Mouse (Mus musculus): ENCODE results near the gene Osbpl10.
"Not testable (repeated sequence)": the region's sequence is repeated elsewhere in the genome, so short reads cannot be mapped to it uniquely, and the experiment has no call there.

Osbpl10 gene

GRCm38 (mm10) chr9:114978281-114979111, at the start of gene Osbpl10:
TSS of gene Osbpl10 (plus strand) at chr9:114978569.
- DNase-seq = peak; percentile 69

DNA sequence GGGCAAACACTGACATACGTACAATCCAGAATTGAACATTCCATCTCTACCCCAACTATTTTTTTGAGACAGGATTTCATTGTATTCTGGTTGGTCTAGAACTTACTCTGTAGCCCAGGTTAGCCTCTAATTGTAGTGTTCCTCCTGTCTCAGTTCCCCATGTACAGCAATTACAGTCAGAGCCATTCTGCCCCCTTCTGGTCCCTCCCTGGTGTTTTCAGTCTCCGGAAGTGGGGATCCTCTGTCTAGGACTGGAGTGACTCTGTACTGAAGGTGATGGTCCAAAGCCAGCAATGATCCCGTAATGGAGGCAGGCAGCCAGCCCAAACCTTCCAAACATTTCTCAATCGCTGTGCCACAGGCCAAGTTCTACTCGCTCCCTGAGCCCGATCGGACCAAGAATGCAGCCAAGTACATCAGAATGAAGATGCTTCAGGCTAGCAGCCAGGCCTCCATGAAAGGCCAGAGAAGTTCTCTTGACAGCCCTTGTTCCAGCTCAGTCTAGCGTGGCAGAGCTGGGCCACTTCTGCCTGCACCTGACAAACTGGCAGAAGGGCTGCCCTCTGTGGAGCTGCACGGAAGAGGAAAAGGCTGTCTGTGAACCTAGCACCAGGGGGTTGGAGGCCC, 47.8 kb upstream of the Osbpl10 start:
- DNase-seq = peak; percentile 27

DNA sequence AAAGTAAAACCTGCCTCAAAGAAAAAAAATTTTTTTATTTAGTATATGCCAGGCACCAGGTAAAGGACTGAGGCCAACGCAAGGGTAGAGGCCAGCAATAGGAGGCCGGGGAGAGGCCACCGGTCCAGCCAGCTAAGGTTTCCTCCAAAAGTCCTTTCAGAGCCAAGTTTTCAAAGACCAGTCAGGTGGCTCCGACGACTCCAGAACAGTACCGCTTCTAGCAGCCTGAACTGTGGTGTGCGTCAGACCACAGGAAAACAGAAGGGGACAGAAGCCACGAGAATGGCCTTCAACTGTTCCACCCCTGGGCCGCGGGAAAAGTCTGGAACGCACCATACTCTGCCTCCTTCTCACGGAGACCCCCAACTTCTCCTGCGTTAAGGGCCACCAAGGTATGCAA, 45.8 kb upstream of the Osbpl10 start:
- DNase-seq = no peak

GRCm38 (mm10) chr9:114933037-114933722, 45.2 kb upstream of the Osbpl10 start:
- no peak for DNase-seq

- peak; percentile 96 for DNase-seq
Measured at GRCm38 (mm10) chr9:114933723-114934171, 44.6 kb upstream of the Osbpl10 start, which contains the start of gene Gpd1l. TSS of gene Gpd1l (minus strand) at chr9:114933987.

GRCm38 (mm10) chr9:114934231-114934630, 44.1 kb upstream of the Osbpl10 start:
- no peak for DNase-seq

DNA sequence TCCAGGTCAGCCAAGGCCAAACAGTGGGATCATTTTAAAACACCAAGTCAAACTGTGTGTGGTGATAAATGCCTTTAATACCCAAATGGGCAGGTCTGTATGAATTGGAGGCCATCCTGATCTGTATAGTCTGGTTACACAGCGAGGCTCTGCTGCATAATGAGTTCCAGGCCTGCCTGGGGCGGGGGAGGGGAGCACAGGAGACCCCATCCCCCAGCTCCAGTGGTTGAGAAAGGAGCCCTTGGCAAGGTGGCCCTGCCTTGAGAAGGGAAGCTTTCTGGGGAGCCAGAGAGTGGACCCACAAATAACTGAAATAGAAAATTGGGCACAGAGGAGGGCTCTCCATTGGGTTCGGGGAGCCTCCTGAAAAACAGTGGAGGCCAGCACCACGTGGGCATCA, 43.0 kb upstream of the Osbpl10 start:
- DNase-seq = no peak

DNA sequence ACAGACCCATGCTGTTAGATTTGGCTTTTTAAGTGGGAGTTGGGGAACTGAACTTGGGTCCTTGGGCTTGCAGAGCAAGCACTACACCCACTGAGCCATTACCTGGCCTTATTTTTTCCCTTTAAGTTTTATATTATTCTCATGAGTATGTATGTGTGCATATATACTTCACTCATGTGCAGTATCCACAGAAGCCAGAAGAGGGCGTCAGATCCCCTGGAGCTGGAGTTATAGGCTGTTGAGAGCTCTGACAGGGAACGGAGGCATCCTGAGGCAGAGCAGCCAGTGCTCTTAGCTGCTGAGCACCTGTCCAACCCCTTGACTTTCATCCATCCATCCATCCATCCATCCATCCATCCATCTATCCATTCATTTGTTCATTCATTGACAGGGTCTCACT, 41.7 kb upstream of the Osbpl10 start:
- no peak for DNase-seq

GRCm38 (mm10) chr9:114944642-114945041, 33.7 kb upstream of the Osbpl10 start:
- no peak for DNase-seq

DNA sequence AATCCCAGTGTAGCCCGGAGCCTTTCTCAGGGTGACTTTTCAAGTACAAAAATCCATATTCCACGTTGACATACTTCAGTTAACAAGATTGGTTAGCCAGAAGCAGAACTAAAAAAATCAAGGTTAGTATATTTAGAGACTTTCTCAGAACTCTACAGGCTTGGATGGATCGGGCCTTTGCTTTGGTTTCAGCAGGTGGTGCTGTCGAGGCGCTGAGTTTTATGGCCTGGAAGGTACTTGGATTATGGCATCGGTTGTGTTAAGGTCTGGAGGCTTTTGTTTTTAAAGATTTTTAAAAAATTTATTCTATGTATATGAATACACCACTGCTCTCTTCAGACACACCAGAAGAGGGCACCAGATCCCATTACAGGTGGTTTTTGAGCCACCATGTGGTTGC, 32.8 kb upstream of the Osbpl10 start:
- DNase-seq = no peak

DNA sequence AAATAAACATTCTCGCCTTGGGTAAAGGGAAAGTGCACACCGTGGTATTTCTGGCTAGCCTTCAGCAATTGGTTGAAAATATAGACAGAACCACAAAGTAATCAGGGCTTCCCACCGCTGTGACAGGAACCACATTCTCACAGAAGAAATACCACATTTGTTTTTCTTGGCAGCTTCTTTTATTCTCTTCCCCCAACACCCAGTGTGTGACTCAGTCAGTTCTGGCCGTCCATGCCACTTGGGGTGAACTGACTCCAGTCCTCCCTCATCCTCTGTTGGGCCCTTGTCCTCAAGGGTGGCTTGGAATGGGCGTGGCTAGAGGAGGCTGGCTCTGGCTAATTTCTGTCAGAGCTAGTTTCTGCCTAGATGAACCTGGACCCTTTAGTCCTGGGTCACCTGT, 30.0 kb upstream of the Osbpl10 start:
- no peak for DNase-seq

- no peak for DNase-seq
Measured at GRCm38 (mm10) chr9:114952866-114953265, 25.5 kb upstream of the Osbpl10 start.

GRCm38 (mm10) chr9:114955340-114955739, 23.0 kb upstream of the Osbpl10 start:
- DNase-seq = no peak

GRCm38 (mm10) chr9:114956945-114957344, 21.4 kb upstream of the Osbpl10 start:
- peak; percentile 39 for DNase-seq

GRCm38 (mm10) chr9:114960043-114960789, 18.2 kb upstream of the Osbpl10 start:
- no peak for DNase-seq

DNA sequence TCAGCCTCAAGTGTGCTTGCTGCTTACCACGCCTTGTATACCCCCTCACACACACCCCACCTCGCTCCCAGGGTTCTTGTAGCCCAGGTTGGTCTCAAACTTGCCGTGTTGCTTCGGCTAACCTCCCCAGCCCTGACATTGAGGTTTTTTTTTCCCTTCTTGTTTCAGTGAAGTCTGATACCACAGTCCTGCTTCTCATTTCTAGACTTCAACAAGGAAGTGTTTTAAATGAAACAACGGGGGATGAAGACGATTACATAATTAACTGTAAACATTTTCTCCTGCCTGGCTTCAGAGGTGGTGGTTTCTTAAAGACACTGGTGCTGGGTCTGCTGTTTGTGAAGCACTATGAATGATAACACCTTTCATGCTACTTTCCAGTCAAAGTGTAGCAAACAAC, 17.5 kb upstream of the Osbpl10 start:
- no peak for DNase-seq

- no peak for DNase-seq
Measured at GRCm38 (mm10) chr9:114964093-114964492, 14.3 kb upstream of the Osbpl10 start.

GRCm38 (mm10) chr9:114966286-114966685, 12.1 kb upstream of the Osbpl10 start:
- DNase-seq = not testable (repeated sequence)

DNA sequence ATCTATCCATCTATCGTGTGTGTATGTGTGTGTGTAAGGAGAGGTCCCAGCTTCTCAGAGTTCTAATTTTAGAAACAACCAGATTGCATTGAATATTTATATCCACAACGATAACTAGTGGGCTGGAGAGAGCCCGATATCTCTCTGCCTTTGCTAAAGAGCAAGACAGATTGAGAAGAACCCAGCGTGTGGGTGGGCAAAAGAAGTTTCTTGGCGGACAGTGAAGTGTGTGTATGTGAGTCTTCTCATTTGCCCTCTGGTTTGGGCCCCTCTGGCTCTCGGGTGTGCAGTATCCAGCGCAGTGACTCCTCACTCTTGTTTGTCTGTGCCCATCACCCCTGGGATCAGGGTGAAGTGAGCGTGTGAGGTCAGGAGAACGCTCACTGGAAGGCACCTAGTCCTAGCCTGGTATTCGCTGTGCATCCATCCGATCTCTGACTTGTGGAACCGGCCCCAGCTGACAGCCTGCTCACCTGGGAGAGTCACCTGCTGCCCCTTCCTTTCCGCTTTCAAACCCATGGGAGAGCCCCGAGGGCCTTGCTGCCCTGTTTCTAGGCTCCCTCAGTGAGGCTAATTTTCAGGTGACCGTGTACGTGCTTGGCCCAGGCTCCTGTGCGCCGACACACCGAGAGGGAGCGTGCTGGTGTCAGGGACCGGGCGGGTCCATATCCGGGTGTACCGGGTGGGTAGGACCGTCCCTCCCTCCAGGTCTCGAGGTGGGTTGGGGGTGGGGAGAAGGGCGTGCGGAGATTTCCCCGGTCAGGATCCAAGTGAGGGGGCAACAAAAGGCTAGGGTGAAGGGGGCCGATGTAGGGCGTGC, 698 bp upstream of the Osbpl10 start:
- DNase-seq = peak; percentile 59

DNA sequence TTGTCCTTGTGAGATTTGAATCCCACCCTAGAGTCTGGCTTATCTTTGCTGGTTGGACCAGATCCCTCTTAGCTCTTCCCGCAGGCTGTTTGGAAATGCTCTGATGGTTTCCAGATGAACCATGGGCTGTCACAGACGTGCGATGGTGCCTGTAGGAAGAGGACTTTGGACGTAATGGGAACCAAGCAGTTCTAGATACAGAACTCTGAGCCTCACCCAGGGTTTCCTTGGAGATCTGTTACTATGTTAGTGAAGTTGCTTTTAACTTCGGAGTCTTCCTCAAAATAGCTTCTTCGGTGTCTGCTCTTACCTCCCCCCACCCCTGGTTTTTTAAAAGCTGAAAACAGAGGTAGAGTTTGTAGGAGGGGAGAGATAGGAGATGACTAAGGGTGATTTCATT, 1.6 kb downstream of the Osbpl10 start:
- no peak for DNase-seq

DNA sequence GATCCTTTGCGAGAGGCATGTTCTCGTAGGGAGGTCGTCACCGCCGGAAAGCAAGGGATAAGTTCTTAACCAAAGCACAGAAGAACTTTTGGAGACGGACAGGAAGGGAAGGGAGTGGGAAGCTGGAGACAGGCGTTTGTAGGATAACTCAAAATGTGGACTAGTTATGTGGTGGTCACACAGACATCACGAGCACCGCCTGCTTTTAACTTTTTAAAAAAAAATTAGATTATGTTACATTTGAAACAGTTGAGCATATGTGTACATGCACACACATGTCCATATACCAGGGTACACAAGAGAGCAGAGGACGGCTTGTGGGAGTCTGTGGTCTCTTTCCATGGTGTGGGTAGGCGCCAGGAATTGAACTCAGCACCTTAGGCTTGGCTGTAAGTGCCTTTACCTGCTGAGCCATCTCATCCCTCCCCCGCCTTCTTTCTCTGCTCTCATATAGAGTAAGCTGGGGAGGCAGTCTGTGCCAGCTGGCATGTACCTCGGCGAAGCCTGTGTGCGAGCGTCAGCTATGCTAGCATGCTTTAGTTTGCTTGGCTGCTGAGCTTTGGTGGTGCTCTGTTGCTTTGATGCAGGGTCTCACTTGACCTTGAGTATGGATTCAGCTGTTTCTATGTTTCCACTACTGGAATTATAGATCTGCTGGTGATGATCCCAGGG, 4.5 kb downstream of the Osbpl10 start, which contains the start of gene Rps27rt:
Gene Rps27rt, minus strand, starts transcription at position 51 of the 672 bp plus-strand sequence.
- no peak for DNase-seq

Measured in cerebellum, adult 8-10 months (tissue).